Mouse (Mus musculus) CD8-positive naive resting alpha-beta T cell, adult 2 months (primary cell): ENCODE data around the gene Usp21.
"Not testable (repeated sequence)": the region's sequence is repeated elsewhere in the genome, so short reads cannot be mapped to it uniquely, and the experiment has no call there.

Experiments used
- DNase-seq, 2 experiments: peaks; one replicate each; pipeline ENCODE4 v3.0.0; 2022; ENCODE audit warnings: low read depth in 2 of 2, low spot score in 2 of 2

Usp21 gene

DNA sequence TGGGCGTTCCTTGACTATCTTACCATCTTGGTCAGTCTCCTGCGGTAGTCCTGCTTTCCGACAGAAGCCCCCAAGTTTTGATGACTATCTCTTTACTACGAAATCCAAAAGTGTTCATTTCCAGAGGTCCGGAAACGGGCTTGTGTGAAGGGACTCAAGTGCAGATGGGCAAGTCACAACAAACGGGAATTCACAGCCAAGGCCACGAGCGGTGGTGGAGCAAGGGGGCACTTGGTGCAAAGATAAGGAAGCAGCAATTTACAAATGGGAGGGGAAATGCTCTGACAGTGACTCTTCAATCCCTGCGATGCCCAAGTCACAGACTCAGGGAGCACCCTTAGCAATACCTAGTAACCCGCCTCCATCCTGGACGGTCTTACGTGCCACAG lies 40.3 kb downstream of the Usp21 start:
- no peak for DNase-seq

GRCm38 (mm10) chr1:171246709-171247452 lies 40.9 kb downstream of the Usp21 start:
- peak; percentile 95 to 97 for DNase-seq

DNA sequence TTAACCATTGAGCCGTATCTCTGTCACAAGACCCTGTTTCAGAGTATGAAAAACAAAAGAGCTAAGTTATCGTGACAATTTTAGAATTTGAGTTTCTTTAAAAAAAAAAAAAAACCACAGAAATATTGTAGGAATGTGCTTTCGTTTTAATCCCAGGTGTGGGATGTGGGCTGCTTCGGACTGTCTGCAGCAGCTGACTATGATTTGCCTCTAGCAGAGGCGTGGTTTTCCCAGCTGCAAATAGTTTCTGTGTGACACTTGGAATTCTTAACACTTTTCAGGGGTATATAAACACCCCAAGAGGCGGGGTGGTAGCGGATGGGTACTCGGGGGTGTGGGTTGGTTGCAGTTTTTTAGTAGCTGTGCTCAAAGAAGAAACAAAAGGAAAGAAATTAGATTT lies 42.4 kb downstream of the Usp21 start:
- no peak for DNase-seq

DNA sequence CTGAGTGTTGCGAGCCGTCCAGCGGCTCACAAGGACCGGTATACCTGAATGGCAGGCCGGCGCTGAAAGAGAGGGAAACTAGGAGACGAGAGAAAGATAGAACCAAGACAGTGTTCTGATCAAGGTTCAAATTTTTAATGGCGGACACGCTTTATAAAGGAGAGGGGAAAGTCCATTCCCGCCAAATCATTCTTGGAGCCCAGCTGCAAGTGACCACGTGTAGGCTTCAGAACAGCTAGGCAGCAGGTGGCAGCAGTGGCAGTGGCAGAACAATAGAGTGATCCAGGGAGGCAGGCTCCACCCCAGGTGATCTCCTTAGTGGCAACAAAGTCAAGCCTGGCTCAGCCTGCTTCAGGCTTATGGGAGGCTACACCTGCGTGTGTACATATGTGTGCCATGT lies 45.8 kb downstream of the Usp21 start:
- not testable (repeated sequence) for DNase-seq

- no peak for DNase-seq
These were observed 46.9 kb downstream of the Usp21 start for GRCm38 (mm10) chr1:171240911-171241310.

DNA sequence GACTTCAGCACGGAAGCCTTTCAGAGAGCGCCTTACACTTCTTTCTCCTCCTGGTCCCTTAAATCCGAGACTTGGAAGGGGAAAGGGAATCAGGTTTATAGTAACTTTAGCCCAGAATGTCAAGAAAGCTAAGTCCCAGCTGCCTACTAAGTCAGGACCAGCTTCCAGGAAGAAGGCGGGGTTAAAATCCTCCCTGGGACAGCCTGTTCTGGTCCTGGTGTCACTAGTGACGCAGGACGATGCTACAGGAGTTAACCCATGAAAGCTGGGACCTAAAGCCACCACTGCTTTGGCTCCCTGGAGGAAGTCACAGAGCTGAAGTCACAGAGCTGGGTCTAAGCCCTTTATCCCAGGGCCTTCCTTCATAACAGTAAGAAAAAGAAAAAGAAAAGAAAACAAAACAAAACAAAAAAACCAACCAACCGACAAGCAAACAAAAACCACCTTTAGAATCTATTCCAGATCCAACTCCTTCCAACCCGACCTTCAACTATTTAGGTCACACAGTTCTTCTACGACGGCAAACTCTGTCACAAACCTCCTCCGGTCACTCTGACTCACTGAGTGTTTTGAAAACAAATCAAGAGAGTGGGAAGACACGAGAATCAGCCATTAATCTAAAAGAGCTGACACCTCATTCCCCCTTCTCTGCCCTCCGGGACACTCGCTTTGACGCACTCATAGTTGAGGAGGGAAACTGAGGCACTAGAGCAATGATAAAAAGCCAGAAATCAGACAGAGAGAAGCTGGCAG lies 47.6 kb downstream of the Usp21 start:
- DNase-seq, result no peak

DNA sequence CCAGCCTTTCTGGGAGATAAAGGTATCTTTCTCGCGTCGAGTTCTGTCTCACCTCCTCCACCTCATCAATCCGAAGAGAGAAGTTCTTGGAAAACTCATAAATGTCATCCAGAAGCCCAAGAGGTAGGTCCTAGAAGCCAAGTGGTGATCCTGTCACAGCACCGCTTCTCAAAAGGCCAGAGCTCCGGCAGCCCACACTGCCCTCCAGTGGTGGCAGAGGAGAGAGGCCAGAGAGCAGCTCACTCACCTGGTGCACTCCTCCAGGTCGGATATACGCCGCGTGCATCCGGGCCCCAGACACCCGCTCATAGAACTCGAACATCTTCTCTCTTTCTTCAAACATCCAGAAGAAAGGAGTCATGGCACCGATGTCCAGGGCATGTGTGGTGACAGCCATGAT lies 49.3 kb downstream of the Usp21 start:
- DNase-seq, result peak; percentile 32 to 37

DNA sequence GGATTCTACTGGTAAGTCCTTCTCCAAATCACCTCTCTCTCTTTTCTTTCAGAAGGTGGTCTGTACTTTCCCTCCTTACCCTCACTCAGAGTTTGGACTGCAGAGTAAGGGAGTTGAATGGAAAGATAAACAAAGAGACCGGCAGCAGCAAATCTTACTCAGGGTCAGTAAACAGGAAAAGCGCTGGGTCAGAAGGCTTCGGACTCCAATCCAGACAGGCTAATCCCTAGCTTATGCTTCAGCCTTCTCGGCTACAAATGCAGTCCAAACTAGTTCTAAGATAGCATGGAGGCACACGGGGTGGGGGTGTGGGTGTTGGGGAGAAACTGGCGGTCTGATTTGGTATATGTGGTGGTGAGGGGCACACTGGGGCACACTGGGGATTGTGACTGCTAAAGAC lies 50.4 kb downstream of the Usp21 start:
- DNase-seq, result no peak

GRCm38 (mm10) chr1:171235791-171236190 lies 52.0 kb downstream of the Usp21 start:
- DNase-seq, result no peak

DNA sequence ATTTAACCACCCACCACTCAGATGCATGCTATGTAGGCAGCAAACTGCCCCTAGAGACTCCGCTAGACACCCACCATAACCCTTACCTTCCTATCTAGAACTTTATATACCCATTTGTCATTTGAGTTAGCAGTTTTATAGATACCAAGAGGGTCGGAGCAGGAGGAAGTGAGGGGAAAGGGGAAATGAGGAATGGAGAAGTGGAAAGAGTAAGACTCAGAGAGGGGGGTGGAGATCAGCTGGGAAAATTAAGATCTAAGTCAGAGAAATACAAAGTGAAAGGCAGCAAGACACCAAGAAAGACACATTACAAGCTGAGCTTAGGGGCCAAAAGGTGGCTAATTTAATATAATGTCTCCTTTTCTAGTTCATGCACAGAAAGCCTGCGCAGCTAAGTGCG lies 53.3 kb downstream of the Usp21 start:
- no peak for DNase-seq

GRCm38 (mm10) chr1:171234126-171234525 lies 53.7 kb downstream of the Usp21 start, which contains the start of gene Fcer1g:
Gene Fcer1g (minus strand): TSS chr1:171234365.
- DNase-seq, result no peak

DNA sequence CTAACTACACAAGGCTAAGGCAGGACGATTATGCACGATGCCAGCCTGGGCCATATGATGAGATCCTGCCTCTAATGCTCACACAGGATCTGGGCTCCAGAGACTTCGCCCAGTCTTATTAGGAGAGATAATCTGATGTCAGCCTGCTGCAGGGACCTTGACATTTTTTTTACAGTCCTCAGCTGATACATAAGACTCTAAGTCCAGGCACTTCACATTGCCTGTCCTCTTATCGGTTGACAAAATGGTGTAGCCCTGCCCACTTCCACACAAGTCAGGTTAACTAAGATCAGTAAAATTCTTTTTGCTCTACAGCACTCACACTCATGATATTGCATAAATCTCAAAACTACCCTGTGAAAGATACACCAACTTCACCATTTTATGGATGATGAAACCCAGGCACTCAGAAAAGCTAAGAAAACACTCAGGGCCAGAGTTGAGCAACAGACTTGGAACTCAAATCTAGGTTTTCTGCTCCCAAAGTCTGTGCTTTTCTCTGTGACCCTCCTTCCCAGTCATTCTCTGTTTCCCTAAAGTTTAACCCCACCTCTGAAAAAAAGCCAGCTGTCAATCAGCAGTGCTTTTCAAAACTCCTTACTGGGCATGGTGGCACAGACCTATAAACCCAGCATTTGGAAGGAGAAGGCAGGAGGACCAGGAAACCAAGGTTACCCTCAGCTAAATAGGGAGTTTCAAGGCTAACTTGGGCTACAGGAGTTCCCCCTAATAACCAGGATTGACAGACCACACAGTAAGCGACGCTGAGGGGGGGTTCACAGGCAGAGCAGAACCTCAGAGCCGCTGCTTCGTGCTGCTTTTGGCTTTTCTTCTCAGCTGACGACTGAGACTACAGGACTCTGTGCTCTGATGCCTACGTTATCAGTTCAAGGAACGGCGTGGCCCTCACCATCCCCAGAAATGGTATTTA lies 54.7 kb downstream of the Usp21 start:
- no peak for DNase-seq

- DNase-seq, result no peak
These were observed 55.4 kb downstream of the Usp21 start for GRCm38 (mm10) chr1:171232348-171232747.
